Mouse (Mus musculus) midbrain, embryonic 16.5 days (tissue): ENCODE results near the gene Pitpnm2. TPM values are rescaled to one million over a fixed set of nuclear protein-coding genes. Genes with fewer than 3 reads are reported as not detected.

Source experiments
- ATAC-seq: fragments of 200-750 bp; cut with Nextera tagmentation; 2 replicates; pipeline ENCODE4 v1.8.0; 2017; ENCODE audit warnings: moderate TSS enrichment
- H3K27ac ChIP-seq: fragments of 300-500 bp; sonication (generic); 2 replicates; pipeline ENCODE4 v1.5.1; 2014; ENCODE audit warnings: mild to moderate bottlenecking, low read length, mixed read lengths
- H3K27me3 ChIP-seq: fragments of 300-500 bp; sonication (generic); 2 replicates; pipeline ENCODE4 v1.6.1; 2014; ENCODE audit warnings: low read depth, low read length, mixed read lengths; ENCODE audit not compliant: control insufficient read depth, insufficient read depth
- H3K36me3 ChIP-seq: fragments of 300-500 bp; sonication (generic); 2 replicates; pipeline ENCODE4 v1.6.1; 2014; ENCODE audit warnings: mild to moderate bottlenecking, low read length, moderate library complexity, mixed read lengths; ENCODE audit not compliant: control insufficient read depth, insufficient read depth
- H3K4me1 ChIP-seq: fragments of 300-500 bp; sonication (generic); 2 replicates; pipeline ENCODE4 v1.6.1; 2014; ENCODE audit warnings: mild to moderate bottlenecking, low read length, mixed read lengths; ENCODE audit not compliant: control insufficient read depth, insufficient read depth
- H3K4me2 ChIP-seq: fragments of 300-500 bp; sonication (generic); 2 replicates; pipeline ENCODE4 v1.6.1; 2014; ENCODE audit warnings: mild to moderate bottlenecking, low read length, mixed read lengths
- H3K4me3 ChIP-seq: fragments of 300-500 bp; sonication (generic); 2 replicates; pipeline ENCODE4 v1.5.1; 2014; ENCODE audit warnings: low read depth, mild to moderate bottlenecking, low read length, moderate library complexity, mixed read lengths
- H3K9ac ChIP-seq: fragments of 300-500 bp; sonication (generic); 2 replicates; pipeline ENCODE4 v1.6.1; 2014; ENCODE audit warnings: low read depth, low read length, mixed read lengths
- H3K9me3 ChIP-seq: fragments of 300-500 bp; sonication (generic); replicated peaks from 2 replicates; pipeline ENCODE4 v1.6.1; 2014; ENCODE audit warnings: mild to moderate bottlenecking, low read length, mixed read lengths; ENCODE audit not compliant: control insufficient read depth, poor library complexity, severe bottlenecking
- WGBS: fragments of 180-500 bp; shearing (Covaris S2); extraction: QIAGEN DNeasy Blood & Tissue Kit; methylation state at CpG from one replicate; pipeline ENCODE4 v1.1.7; 2014; 5-methylcytosine and 5-hydroxymethylcytosine counted together
- polyA plus RNA-seq: library from polyadenylated mRNA; unstranded; fragments of >200 nt; fragmentation: Nextera tagmentation; extraction: Ambion mirVana; gene quantifications from 2 replicates; pipeline ENCODE4 v1.2.1, GENCODE M21; 2015

The Pitpnm2 gene
- polyA plus RNA-seq, 1 experiment from 2014 or later, result 10.9 TPM

DNA sequence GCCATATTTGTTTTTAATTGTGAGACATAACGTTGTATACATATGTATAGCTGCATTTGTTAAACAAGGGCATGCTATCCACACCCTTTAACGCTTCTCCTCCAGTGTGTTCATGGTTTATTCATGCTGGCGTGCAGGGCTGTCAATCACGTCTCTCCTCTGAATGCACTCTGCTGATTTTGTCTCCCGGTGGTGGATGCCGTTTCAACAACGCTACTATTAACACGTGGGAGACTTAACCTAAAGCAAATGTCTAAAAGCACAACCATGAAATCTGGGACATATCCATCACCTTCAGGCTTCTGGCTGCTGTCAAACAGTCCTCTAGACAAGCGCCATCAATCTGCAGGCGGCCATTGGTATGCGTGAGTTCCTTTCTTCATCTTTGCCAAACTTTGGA is 20.1 kb upstream of the Pitpnm2 start:
- H3K4me3 ChIP-seq, result no peak overlapping the region
- no peak; the same call in 1 of the 2 replicates for ATAC-seq
- WGBS, result 25% methylated on average over 11 of the region's 11 CpGs
- no peak overlapping the region for H3K9ac ChIP-seq
- no peaks in the 10 kb centered on the region for H3K27me3 ChIP-seq
- H3K27ac ChIP-seq, result no peak overlapping the region
- no peaks in the 10 kb centered on the region for H3K9me3 ChIP-seq
- H3K4me2 ChIP-seq, result no peak overlapping the region
- H3K36me3 ChIP-seq, result peaks cover 5% of the 10 kb centered on the region; the same call in 1 of the 2 replicates
- 0 out of 2 replicates have a peak, but pooled peaks cover 3% of the 10 kb centered on the region for H3K4me1 ChIP-seq

DNA sequence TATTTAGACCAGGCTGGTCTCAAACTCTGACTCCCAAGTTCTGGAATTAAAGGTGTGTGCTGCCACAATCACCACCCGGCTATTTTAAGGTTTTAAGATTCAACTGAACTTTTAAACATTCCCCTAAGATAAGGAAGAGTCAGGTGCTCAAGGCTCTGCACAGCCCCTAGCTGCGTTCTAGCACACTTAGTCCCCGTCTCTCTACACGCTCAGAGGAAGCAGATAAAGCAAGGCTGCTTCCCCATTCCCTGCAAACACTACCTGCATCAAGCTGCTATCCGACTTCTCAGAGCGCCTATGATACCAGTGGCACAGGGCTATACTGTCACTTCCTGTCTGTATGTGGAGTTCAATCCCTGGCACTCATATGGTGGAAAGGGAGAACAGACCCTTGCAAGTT is 18.1 kb upstream of the Pitpnm2 start:
- Histone ChIP-seq H3K27ac (no peak overlapping the region), H3K9ac (no peak overlapping the region), H3K4me1 (0 out of 2 replicates have a peak, but pooled peaks cover 3% of the 10 kb centered on the region), H3K4me3 (no peak overlapping the region), H3K27me3 (no peaks in the 10 kb centered on the region), H3K36me3 (peaks cover 8% of the 10 kb centered on the region; the same call in 1 of the 2 replicates), H3K9me3 (no peaks in the 10 kb centered on the region), H3K4me2 (no peak overlapping the region)
- 93% methylated on average over 6 of the region's 6 CpGs for WGBS
- ATAC-seq, result no peak

DNA sequence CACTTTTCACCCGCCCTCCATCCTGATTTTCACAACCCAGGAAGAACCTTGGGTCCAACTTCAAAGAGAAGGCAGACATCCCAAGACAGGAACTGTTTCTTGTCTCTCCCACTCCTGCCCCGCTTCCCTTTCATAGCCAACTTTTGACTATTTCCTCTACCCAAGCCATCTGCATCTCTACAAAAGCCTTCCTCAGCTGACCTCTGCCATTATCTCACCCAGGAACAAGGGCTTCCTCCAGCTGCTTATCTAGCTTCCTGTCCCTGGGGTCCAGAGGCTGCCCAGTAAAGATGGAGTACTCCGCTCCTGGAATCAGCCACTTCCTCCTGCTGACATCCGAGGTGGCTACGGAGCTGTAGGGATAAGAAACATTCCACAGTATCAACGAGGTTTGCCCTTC is 17.3 kb upstream of the Pitpnm2 start:
- 93% methylated on average over 6 of the region's 6 CpGs for WGBS
- no peak overlapping the region for H3K4me3 ChIP-seq
- H3K9ac ChIP-seq, result no peak overlapping the region
- H3K4me1 ChIP-seq, result 0 out of 2 replicates have a peak, but pooled peaks cover 3% of the 10 kb centered on the region
- ATAC-seq, result no peak
- no peak overlapping the region for H3K27ac ChIP-seq
- H3K9me3 ChIP-seq, result no peaks in the 10 kb centered on the region
- no peak overlapping the region for H3K4me2 ChIP-seq
- H3K27me3 ChIP-seq, result no peaks in the 10 kb centered on the region
- H3K36me3 ChIP-seq, result peaks cover 8% of the 10 kb centered on the region; the same call in 1 of the 2 replicates

DNA sequence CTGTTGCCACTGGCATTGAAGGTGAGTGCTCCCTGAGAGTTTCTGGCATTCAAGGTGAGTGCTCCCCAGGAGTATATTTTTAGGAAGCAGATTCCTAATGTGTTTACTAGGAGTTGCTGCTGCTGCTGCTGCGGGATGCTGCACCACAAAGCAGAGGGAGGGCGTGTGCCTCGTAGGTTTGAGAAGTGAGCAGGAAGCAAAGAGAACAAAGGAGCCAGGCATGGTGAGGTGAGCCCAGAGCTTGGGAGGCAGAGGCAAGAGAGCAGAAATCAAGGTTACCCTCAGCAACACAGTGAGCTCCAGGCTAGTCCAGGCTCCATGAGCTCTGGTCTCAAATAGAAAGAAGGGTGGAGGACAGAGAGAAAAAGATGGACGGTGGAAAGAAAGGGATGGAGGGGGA is 13.7 kb upstream of the Pitpnm2 start:
- Histone ChIP-seq H3K4me1 (no peaks in the 10 kb centered on the region), H3K27ac (no peak overlapping the region), H3K27me3 (no peaks in the 10 kb centered on the region), H3K9me3 (no peaks in the 10 kb centered on the region), H3K4me2 (no peak overlapping the region), H3K4me3 (no peak overlapping the region), H3K36me3 (peaks cover 18% of the 10 kb centered on the region), H3K9ac (no peak overlapping the region)
- WGBS, result 85% methylated on average over 4 of the region's 4 CpGs
- ATAC-seq, result no peak

DNA sequence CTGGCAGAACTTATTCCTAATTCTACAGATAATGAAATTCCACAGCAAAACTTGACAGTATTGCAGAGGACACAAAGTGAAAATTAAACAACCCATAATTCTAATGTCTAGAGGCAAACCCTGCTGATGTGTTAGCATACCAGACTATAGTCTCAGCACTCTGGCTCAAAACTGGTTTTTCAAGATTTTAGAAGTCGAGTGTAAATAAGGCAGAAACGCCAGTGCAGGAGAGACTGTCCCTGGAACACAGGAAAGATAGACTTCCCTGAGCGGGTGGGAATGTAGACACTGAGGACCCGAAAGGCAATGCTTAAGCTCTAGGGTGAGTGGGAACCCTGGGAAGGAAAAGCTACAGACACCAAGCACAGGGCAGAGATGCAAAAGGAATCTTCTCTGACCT is 12.5 kb upstream of the Pitpnm2 start:
- Histone ChIP-seq H3K4me3 (no peak overlapping the region), H3K9me3 (no peaks in the 10 kb centered on the region), H3K27ac (no peak overlapping the region), H3K4me2 (no peak overlapping the region), H3K9ac (no peak overlapping the region), H3K4me1 (no peaks in the 10 kb centered on the region), H3K36me3 (peaks cover 24% of the 10 kb centered on the region), H3K27me3 (no peaks in the 10 kb centered on the region)
- WGBS, result 90% methylated on average over 4 of the region's 4 CpGs
- ATAC-seq, result no peak

DNA sequence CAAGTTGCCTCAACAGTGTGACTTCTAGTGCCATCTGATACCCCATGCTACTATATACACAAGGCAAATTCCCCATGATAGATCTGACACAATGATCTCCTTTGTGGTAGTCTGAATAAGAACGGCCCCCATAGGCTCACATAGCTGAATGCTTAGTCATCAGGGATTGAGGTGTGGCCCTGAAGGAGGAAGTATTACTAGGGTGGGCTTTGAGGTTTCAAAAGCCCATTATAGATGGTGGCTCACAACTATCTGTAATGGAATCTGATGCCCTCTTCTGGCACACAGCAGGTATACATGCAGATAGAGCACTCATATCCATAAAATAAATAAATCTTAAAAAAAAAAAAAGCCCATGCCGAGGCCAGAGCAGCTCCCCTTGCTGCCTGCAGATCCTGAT is 9.6 kb upstream of the Pitpnm2 start:
- H3K4me1 ChIP-seq, result no peaks in the 10 kb centered on the region
- no peak overlapping the region for H3K9ac ChIP-seq
- no peak overlapping the region for H3K4me3 ChIP-seq
- 65% methylated on average over 2 of the region's 2 CpGs for WGBS
- peaks cover 26% of the 10 kb centered on the region for H3K36me3 ChIP-seq
- H3K4me2 ChIP-seq, result no peak overlapping the region
- no peaks in the 10 kb centered on the region for H3K27me3 ChIP-seq
- H3K9me3 ChIP-seq, result no peaks in the 10 kb centered on the region
- no peak for ATAC-seq
- no peak overlapping the region for H3K27ac ChIP-seq

DNA sequence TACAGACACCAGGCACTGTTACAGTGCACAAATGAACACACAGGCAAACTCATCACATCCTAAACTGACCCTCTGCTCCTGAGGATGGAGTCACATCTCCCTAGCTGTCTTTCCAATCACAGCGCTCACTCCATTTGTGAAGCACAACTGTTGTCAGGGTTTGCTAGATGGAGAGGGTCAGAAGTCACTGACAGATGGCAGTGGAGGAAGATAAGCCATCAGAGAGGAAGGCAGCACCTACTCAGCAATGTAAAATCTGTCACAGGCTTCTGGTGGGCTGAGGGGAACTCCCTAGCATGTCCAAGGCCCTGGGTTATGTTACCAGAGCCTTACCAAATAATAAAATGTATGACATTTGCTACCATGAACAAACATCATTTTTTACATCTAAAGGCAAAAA is 8.5 kb upstream of the Pitpnm2 start:
- no peaks in the 10 kb centered on the region for H3K9me3 ChIP-seq
- ATAC-seq, result no peak
- no peak overlapping the region for H3K27ac ChIP-seq
- H3K4me1 ChIP-seq, result no peaks in the 10 kb centered on the region
- H3K4me2 ChIP-seq, result no peak overlapping the region
- H3K9ac ChIP-seq, result no peak overlapping the region
- WGBS, result 97% methylated on average over 1 of the region's 1 CpGs
- H3K36me3 ChIP-seq, result peaks cover 29% of the 10 kb centered on the region
- no peak overlapping the region for H3K4me3 ChIP-seq
- H3K27me3 ChIP-seq, result no peaks in the 10 kb centered on the region

DNA sequence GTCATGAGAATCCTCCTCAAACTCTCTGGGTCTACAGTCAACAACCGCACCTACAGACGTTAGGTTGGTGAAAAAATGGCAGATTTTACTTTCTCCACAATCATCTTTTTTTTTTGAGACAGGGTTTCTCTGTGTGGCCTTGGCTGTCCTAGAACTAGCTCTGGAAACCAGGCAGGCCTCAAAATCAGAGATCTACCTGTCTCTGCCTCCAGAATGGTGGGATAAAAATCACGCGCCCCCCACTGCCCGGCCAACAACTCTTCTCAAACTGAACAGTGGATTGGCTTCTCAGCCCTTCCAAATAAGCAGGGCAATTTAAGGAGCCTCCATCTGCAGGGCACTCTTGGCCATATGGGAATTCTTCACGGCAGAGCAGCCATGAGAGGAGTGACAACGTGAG is 5.6 kb upstream of the Pitpnm2 start:
- no peaks in the 10 kb centered on the region for H3K9me3 ChIP-seq
- no peak overlapping the region for H3K27ac ChIP-seq
- H3K36me3 ChIP-seq, result peaks cover 23% of the 10 kb centered on the region
- no peak overlapping the region for H3K9ac ChIP-seq
- H3K4me1 ChIP-seq, result peaks cover 7% of the 10 kb centered on the region; the same call in 1 of the 2 replicates
- ATAC-seq, result no peak
- WGBS, result 93% methylated on average over 7 of the region's 7 CpGs
- H3K4me2 ChIP-seq, result no peak overlapping the region
- H3K4me3 ChIP-seq, result no peak overlapping the region
- H3K27me3 ChIP-seq, result no peaks in the 10 kb centered on the region

DNA sequence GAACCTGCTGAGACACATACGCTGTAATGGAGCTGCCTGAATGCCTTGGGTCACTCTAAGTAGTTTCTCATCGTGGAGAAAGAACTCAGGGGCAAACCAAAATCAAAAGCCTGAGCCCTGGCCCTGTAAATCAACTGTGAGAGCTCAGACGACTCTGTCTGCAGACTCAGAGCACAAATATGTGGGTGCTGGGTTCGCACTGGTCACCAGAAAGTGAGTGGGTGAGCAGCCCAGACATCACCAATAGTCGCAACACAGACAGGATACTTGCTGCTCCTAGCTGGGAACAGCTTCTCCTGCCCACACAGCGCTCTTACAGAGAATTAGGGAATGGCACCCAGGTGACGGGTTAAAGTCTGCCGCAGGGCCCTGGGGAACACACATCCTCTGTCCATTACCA is 4.0 kb upstream of the Pitpnm2 start:
- Histone ChIP-seq H3K9ac (no peak overlapping the region), H3K36me3 (peaks cover 19% of the 10 kb centered on the region), H3K27ac (no peak overlapping the region), H3K27me3 (no peaks in the 10 kb centered on the region), H3K4me3 (no peak overlapping the region), H3K4me1 (peaks cover 11% of the 10 kb centered on the region; the same call in 1 of the 2 replicates), H3K4me2 (no peak overlapping the region), H3K9me3 (no peaks in the 10 kb centered on the region)
- ATAC-seq, result no peak
- WGBS, result 87% methylated on average over 8 of the region's 8 CpGs
